Mouse (Mus musculus) small intestine, adult 2 months (tissue): ENCODE data around the gene Bcr. TPM values are rescaled to one million over a fixed set of nuclear protein-coding genes. Genes with fewer than 3 reads are reported as not detected.

ENCODE experiments used
- H3K27ac ChIP-seq: fragments of 200-500 bp; 2 replicates; pipeline ENCODE4 v1.5.1; 2012; ENCODE audit warnings: low read depth, low read length, control low read depth, inconsistent platforms; ENCODE audit not compliant: insufficient read depth
- H3K27me3 ChIP-seq: fragments of 200-500 bp; 2 replicates; pipeline ENCODE4 v1.6.1; 2012; ENCODE audit warnings: mild to moderate bottlenecking, moderate library complexity, low read length, inconsistent platforms; ENCODE audit not compliant: control insufficient read depth, insufficient read depth
- H3K36me3 ChIP-seq: fragments of 200-500 bp; 2 replicates; pipeline ENCODE4 v1.6.1; 2012; ENCODE audit warnings: mild to moderate bottlenecking, low read length, control low read depth, inconsistent platforms; ENCODE audit not compliant: control insufficient read depth, insufficient read depth
- H3K4me1 ChIP-seq: fragments of 200-500 bp; 2 replicates; pipeline ENCODE4 v1.6.1; 2012; ENCODE audit warnings: low read length, inconsistent platforms, mixed read lengths; ENCODE audit not compliant: control insufficient read depth, insufficient read depth, insufficient read length
- H3K4me3 ChIP-seq: fragments of 200-500 bp; 2 replicates; pipeline ENCODE4 v1.5.1; 2012; ENCODE audit warnings: low read depth, mild to moderate bottlenecking, control low read depth, inconsistent platforms, low read length, moderate library complexity
- CTCF ChIP-seq: fragments of 200-500 bp; IDR thresholded peaks from 2 replicates; pipeline ENCODE4 v1.5.1; 2012; ENCODE audit warnings: low read depth, mild to moderate bottlenecking, control low read depth, inconsistent platforms, low read length, moderate library complexity, mixed read lengths; ENCODE audit not compliant: insufficient replicate concordance, insufficient read length; ENCODE audit errors: extremely low read depth
- POLR2A ChIP-seq: fragments of 200-500 bp; IDR thresholded peaks from 2 replicates; pipeline ENCODE4 v1.6.1; 2012; ENCODE audit warnings: low read depth, mild to moderate bottlenecking, control low read depth, inconsistent platforms, low read length, moderate library complexity
- WGBS: fragments of 180-500 bp; shearing (Covaris S2); methylation state at CpG from one replicate; pipeline ENCODE4 v1.1.7; 2018; 5-methylcytosine and 5-hydroxymethylcytosine counted together
- polyA plus RNA-seq: library from polyadenylated mRNA; depleted of rRNA; stranded (reverse); fragments of >200 nt; gene quantifications from 2 replicates; pipeline ENCODE4 v1.2.3, GENCODE M21; 2012

Bcr gene
- polyA plus RNA-seq, 1 experiment: 46.9 TPM

- WGBS: 67% methylated on average over 11 of the region's 11 CpGs
Observed at GRCm38 (mm10) chr10:75070281-75070976, 10.0 kb downstream of the Bcr start.

GRCm38 (mm10) chr10:75075665-75076064 lies 15.3 kb downstream of the Bcr start:
- no peak overlapping the region for H3K27ac ChIP-seq
- H3K27me3 ChIP-seq: no peaks in the 10 kb centered on the region
- no peaks in the 10 kb centered on the region for H3K36me3 ChIP-seq
- no peaks in the 10 kb centered on the region for H3K4me1 ChIP-seq
- TF ChIP-seq CTCF (no peak), POLR2A (no peak)
- no peak overlapping the region for H3K4me3 ChIP-seq
- 63% methylated on average over 5 of the region's 5 CpGs for WGBS

More at GRCm38 (mm10) chr10:75070281-75070976, 10.0 kb downstream of the Bcr start:
- Histone ChIP-seq H3K36me3 (0 out of 2 replicates have a peak, but pooled peaks cover 2% of the 10 kb centered on the region), H3K27ac (no peak overlapping the region), H3K27me3 (no peaks in the 10 kb centered on the region), H3K4me1 (peaks cover 9% of the 10 kb centered on the region; the same call in 1 of the 2 replicates), H3K4me3 (no peak overlapping the region)
- TF ChIP-seq CTCF: no peak
- no peak for TF ChIP-seq POLR2A

- H3K4me1 ChIP-seq: no peaks in the 10 kb centered on the region
- no peaks in the 10 kb centered on the region for H3K27me3 ChIP-seq
- 81% methylated on average over 14 of the region's 14 CpGs for WGBS
- no peak overlapping the region for H3K4me3 ChIP-seq
- TF ChIP-seq POLR2A (no peak), CTCF (no peak)
- H3K27ac ChIP-seq: no peak overlapping the region
- no peaks in the 10 kb centered on the region for H3K36me3 ChIP-seq
Observed at GRCm38 (mm10) chr10:75078174-75079128, 18.1 kb downstream of the Bcr start.

GRCm38 (mm10) chr10:75085330-75085729 lies 24.9 kb downstream of the Bcr start:
- Histone ChIP-seq H3K4me3 (no peak overlapping the region), H3K4me1 (no peaks in the 10 kb centered on the region), H3K27me3 (no peaks in the 10 kb centered on the region), H3K27ac (no peak overlapping the region), H3K36me3 (no peaks in the 10 kb centered on the region)
- no peak for TF ChIP-seq CTCF
- WGBS: 90% methylated on average over 1 of the region's 1 CpGs

- Histone ChIP-seq H3K4me1 (no peaks in the 10 kb centered on the region), H3K4me3 (no peak overlapping the region), H3K27ac (no peak overlapping the region), H3K27me3 (no peaks in the 10 kb centered on the region), H3K36me3 (no peaks in the 10 kb centered on the region)
- no peak for TF ChIP-seq POLR2A
- no peak for TF ChIP-seq CTCF
- 92% methylated on average over 4 of the region's 4 CpGs for WGBS
Observed at GRCm38 (mm10) chr10:75088471-75088870, 28.1 kb downstream of the Bcr start.

- H3K4me3 ChIP-seq: no peak overlapping the region
- no peaks in the 10 kb centered on the region for H3K36me3 ChIP-seq
- WGBS: 78% methylated on average over 10 of the region's 10 CpGs
- no peaks in the 10 kb centered on the region for H3K27me3 ChIP-seq
- no peaks in the 10 kb centered on the region; the same call in 1 of the 2 replicates for H3K4me1 ChIP-seq
- no peak for TF ChIP-seq POLR2A
- TF ChIP-seq CTCF: no peak
- no peak overlapping the region for H3K27ac ChIP-seq
Observed at GRCm38 (mm10) chr10:75091478-75092152, 31.2 kb downstream of the Bcr start.
